Mouse (Mus musculus): ENCODE measurements at regions not wholly inside any gene's neighbourhood (a gene's known extent, or its start where the extent isn't known, plus 50 kb on each side); places are given as distances from the start of the nearest gene placed in this dataset.

DNA sequence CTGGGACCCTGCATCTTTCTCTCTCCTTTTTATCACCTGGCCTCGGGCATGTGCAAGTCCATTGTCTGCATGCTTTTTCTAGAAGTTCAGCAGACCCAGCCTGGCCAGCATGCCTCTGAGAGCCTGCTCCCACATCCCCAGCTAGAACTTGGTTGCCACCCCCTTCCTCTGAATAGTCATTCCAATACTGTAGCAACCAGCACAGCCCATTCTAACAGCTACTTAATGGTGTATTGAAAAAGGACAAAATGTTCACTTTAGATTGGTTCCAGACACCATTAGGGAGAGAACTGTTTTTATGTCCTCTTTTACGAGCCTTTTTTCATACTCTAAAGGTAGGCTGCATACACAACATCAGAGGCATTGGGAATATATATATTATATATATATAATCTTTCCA is 53.2 kb upstream of the Osbpl3 start:
- DNase-seq (ENCODE audit: low read depth, low spot score): no peak

DNA sequence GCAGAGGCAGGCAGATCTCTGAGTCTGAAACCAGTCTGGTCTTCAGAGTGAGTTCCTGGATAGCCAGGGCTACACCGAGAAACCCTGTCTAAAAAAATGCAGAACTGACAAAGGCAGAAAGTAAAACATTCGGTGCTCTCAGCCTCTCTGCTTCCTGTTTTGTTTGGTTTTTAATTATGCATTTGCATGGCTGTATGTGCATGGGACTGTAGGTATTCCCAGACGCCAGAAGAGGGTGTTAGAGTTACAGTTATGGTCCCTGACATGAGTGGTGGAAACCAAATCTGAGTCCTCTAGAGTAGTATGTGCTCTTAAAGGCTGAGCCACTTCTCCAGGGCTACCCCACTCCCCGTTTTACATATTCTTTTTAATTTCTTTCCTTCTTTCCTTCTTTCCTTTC is 51.5 kb upstream of the Osbpl3 start:
- peak; percentile 54 for DNase-seq (ENCODE audit: low read depth, low spot score)

Measured in A20 (cell line).